Mouse (Mus musculus) telencephalon, adult 2 months (tissue): ENCODE results near the gene Klhl5.

Experiments used
- DNase-seq: peaks from one replicate; pipeline ENCODE4 v3.0.0-alpha.2; 2011; ENCODE audit warnings: low read depth, low spot score

Gene Klhl5

GRCm38 (mm10) chr5:65191601-65192000 is 84.3 kb downstream of the Klhl5 start:
- DNase-seq = no peak

- no peak for DNase-seq
Measured at GRCm38 (mm10) chr5:65194441-65194840, 87.1 kb downstream of the Klhl5 start.

- peak; percentile 99 for DNase-seq
Measured at GRCm38 (mm10) chr5:65199346-65200128, 92.2 kb downstream of the Klhl5 start, which contains the start of gene Wdr19. Gene Wdr19, plus strand, starts transcription at chr5:65199696.

- DNase-seq = no peak
Measured at GRCm38 (mm10) chr5:65204726-65205125, 97.4 kb downstream of the Klhl5 start.

GRCm38 (mm10) chr5:65213321-65213720 is 106.0 kb downstream of the Klhl5 start:
- DNase-seq = no peak
